Mouse (Mus musculus): ENCODE measurements around the gene 1700013F07Rik.
"Not testable (repeated sequence)": the region's sequence is repeated elsewhere in the genome, so short reads cannot be mapped to it uniquely, and the experiment has no call there.

The 1700013F07Rik gene

DNA sequence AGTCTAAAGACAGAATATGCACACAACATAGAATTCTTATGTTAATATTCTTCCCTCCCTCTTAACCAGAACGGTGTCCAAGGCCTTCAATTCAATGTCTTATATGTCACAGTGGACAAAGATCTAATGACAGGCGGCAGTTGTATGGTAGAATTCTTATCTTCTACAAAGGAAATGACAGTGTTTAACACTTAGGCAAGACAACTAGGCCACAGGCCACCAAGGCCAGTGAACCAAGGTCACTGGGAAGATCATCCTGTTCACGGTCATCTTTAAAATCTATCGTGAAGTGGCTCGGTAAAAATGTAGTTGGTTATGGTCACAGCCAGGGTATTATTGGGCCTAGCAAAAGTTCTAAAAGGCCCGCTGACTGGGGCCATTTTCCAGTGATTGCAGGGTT, at the start of gene 1700013F07Rik:
Gene 1700013F07Rik, plus strand, starts transcription at position 200 of the 400 bp plus-strand sequence.
- ATAC-seq (ENCODE audit: low TSS enrichment) = no peak

DNA sequence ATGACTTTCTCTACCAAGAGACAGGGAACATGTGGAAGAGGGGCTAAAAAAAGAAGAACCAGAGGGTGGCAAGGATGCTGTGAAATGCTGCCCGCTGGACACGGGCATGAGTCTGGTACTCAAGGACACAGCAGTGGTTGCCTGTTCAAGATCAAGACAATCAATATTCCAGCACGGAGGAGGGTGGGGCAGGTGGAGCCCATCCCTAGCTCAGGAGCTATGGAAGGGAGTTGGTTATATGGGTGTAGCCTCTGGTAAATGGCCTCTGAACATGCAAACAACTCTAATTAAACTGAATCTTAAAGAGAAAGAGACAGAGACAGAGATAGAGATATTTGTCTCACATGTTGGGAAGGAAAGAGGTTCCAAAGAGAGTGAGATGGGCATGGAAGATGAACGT, 49.2 kb upstream of the 1700013F07Rik start:
- ATAC-seq (ENCODE audit: low TSS enrichment) = no peak

DNA sequence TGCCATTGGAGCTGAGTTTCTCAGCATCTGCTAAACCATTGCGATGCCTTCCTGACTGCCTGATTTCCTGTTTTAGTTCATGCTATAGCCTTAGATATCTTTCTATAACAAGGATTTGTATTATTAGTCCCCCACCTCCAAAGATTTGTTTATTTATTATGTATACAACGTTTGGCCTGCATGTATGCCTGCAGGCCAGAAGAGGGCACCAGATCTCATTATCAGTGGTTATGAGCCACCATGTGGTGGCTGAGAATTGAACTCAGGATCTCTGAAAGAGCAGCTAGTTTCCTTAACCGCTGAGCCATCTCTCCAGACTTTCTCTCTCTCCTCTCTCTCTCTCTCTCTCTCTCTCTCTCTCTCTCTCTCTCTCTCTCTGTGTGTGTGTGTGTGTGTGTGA, 44.0 kb upstream of the 1700013F07Rik start:
- ATAC-seq (ENCODE audit: low TSS enrichment) = no peak

DNA sequence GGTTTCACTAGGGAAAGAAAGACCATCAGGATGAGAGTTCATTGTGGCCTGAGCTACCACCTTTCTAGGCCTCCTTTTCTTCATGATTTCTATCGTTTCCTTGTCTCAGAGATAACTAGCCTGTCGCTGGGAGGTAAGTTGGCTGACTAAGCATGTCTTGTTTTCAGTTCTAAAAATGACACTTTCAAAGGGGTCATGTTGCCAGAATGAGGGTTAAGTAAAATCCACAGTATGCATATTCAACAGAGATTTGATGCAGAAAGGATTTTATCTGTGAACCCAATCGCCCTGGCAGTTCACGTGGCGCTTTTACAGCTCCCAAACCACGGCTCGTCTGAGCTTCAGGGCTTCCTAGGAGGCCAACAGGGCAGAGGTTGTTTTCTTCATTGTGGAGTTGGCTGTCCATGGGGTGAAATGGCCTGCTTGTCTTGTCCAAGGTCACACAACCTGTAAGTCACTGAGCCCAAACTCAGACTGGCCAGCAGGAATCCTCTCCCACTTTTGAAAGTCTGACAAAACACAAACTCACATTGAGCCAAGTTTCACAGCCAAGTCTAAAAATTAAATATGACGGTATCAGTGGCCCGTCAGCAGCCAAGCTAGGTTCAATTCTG, 39.0 kb upstream of the 1700013F07Rik start:
- no peak for ATAC-seq (ENCODE audit: low TSS enrichment)

DNA sequence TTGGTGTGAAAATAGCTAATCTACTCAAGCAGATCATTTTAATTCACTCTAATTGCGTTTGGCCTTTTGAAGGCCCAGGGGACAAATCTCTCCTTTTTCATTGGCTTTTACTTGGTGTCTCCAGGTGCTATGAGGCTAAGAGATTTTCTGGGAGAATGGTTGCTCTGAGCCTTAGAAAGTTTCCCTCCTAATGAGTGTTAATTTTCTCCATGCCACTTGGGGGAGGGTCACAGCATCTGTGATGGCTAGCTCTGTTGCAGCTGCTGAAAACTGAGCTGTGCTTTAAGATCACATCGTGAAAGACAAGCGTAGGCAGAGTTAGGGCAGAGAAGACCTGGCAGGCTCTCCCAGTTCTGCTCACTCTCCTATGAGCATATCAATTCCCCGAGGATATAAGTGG, 38.5 kb upstream of the 1700013F07Rik start:
- peak; percentile 51 for ATAC-seq (ENCODE audit: low TSS enrichment)

DNA sequence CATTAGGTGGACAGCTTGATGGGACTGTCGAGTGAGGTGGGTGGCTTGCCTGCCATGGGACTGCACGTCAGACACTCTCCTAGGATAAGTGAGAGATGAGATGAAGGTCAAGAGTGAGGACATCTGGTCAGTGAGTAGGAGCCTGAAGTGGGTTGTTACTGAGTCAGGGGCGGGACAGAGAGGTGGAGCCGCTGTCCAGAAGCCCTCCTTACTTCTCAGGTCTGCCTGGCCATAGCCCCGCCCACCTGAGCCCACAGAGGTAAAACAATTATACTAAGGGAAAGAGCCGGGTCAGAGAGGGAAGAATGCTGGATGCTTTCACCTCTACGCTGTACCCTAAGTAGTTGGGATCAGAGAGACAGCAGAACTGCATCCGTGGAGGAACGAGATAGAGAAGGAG, 36.3 kb upstream of the 1700013F07Rik start:
- no peak for ATAC-seq (ENCODE audit: low TSS enrichment)

DNA sequence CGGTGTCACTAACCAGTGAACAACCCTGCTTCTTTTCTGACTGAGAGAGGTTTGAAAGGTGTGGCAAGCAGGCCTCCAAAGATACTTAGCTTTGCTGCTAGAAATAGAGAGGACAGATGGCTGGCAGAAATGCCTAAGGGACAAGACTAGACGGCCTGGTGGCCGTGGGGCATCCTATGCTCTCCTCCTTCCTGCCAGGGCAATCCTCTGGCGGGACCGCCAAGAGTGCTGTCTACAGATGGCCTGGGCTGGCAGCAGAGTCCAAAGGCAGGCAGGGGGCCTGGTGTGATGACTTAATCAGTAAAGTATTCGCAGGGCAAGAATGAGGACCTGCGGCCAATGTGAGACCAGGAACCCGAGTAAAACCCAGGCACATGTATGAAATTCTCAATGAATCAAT, 34.1 kb upstream of the 1700013F07Rik start:
- ATAC-seq (ENCODE audit: low TSS enrichment) = no peak

DNA sequence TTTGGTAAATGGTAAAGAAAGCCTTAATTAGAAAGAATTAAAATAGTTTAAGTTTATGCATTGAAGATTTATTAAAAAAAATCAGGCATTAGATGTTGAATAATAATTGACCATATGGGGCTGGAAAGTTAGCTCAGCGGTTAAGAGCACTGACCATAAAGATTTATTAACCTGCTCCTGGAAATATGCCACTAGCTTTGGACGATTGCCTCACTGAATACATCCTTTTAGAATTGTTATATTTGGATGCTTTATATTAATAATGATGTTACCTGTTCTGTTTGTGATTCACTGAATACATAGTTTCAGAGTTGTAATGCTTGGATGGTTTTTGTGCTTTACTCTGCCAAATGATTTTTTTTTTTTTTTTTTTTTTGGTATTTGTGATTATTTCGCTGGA, 32.5 kb upstream of the 1700013F07Rik start:
- not testable (repeated sequence) for ATAC-seq (ENCODE audit: low TSS enrichment)

DNA sequence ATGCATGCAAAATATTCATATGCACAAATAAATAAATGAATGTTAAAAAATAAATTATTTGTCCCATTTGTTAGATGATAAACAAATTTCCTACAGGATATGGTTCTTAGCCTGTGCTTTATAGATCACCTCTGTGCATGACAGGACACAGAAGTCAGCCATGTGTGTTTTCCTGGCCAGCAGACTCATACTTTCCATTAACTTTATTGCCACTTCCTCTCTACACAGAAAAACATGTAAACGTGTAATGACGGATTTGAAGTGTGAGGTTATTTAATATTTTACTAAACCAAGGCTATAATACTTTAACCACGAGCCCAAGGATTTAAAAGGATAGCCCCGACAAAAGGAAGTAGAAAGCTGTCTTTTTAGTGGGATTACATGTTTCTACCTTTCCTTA, 30.0 kb upstream of the 1700013F07Rik start:
- ATAC-seq (ENCODE audit: low TSS enrichment) = no peak

DNA sequence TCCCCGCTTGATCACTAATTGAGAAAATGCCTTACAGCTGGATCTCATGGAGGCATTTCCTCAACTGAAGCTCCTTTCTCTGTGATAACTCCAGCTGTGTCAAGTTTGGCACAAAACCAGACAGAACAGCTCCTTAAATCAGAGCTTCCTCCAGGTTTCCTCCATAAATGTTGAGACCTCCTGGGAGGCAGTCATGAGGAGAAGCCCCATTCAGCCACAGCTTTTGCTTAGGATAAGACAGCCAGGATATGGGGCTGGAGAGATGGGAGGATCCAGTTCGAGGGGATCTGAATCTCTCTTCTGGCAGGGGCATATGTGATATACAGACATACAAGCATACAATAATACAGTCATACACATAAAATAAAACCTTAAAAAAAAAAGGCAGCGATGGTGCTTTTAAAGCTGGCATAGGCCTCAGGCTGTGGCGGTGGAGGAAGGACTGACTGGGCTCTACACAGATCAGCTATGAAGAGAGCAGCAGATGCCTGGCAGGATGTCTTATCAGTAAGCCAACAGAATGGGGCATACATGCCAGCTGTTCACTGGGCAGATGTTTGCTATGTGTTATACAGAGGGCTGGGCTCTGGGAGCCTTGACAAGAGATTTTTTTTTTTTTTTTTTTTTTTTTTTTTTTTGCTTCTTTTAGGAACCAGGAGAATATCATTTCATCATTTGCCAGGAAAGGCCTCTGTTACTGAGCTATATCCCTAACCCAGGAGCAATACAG, 25.0 kb upstream of the 1700013F07Rik start:
- ATAC-seq (ENCODE audit: low TSS enrichment) = no peak

DNA sequence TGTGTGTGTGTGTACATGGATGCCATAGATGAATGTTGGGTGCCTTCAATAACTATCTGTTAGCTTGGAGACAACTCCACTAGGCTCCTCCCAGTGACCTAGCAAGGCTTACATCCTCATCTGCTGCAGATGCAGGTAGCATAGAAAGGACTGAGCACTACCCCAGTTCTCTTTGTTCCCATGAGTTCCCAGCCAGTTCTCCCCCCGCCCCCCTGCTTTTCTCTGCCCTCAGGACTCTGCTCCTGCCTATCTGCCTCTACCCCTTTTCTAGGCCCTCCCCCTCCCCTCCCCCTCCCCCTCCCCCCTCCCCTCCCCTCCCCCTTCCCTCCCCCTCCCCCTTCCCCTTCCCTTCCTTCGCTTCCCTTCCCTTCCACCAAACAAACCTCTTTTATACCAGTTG, 23.8 kb upstream of the 1700013F07Rik start:
- no peak for ATAC-seq (ENCODE audit: low TSS enrichment)

DNA sequence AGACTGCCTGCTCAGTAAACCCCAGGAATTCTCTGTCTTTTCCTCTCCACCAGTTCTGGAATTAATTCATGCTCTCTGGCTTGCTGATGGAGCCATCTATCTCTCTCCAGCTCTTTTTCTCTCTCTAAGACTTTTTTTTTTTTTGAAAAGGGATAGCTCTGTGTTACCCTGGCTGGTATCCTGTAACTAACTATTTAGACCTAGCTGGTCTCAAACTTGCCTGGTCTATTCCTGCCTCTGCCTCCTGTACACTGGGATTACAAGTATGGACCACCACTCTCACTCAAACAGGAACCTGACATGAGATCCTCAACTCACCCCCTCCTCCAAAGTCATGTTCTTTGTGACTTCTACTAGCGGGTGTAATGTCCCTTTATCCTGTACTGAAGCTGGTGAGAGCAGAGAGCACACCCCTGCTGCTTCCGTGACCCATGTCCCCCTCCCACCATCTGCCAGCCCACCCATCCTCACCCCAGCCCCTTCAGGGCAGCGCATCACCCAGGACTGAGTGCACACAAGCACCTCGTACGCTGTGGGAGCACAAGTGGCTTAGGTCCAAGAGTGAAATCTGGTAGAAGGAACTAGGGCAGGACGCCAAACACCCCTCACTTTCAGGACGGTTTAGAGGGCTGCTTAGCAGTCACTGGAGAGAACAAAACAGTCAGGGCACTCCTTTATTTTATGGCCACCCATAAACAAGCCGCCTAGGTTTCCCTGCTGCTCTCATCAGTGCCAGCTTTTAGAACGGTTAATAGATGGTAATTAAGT, 23.1 kb upstream of the 1700013F07Rik start:
- ATAC-seq (ENCODE audit: low TSS enrichment) = 0 out of 2 replicates have a peak, but pooled peaks have one; percentile 11

DNA sequence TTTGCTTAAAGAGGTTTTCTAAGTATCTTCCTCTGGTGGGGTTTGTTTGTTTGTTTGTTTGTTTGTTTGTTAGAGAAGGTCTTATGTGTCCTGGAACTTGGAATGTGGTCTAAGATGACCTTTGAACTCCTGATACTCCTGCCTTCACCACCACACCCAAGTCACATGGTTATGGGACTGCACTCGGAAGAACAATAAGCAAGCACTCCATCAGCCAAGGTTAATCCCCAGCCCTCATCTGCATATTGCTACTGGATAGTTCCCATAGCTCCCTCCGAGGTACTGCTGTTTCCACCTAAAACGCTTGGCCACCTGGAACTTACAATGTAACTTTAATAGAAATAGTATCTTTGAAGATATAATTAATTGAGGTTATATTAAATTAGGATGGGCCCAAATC, 20.5 kb upstream of the 1700013F07Rik start:
- ATAC-seq (ENCODE audit: low TSS enrichment) = no peak

DNA sequence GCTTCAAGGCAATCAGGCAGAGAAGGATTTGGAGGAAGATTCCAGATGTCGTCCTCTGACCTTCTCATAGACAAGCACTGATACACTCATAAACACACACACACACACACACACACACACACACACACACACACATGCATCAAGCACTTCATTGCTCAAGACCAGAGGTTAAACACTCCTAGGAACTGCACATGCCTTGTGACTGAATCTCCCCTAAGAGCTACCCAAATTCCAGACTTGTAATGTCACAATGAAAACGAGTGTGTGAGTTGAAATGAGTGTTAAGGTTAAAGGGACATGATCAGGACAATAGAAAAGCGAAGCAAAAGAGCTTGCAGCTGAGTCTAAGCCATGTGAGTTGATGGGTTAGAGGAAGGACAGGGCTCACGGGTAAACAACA, 15.7 kb upstream of the 1700013F07Rik start:
- no peak; the same call in 1 of the 2 replicates for ATAC-seq (ENCODE audit: low TSS enrichment)

DNA sequence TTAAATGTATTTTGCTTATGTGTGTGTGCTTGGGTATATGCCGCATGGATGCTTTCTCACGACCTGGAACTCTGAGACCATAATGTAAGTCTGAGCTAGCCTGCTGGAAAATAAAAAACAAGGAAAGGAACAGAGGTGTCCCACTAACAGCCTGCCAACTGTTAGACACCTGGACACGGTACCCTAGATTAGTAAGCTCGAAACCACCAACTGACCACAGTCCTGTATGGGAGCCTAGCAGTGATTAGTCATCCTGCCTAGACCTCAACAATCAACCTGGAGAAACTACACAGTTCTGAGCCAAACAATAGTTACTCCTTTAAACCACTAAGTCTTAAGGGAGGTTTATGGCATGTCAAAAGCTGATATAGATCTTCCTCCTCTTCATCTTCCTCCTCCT, 10.5 kb upstream of the 1700013F07Rik start:
- no peak for ATAC-seq (ENCODE audit: low TSS enrichment)

DNA sequence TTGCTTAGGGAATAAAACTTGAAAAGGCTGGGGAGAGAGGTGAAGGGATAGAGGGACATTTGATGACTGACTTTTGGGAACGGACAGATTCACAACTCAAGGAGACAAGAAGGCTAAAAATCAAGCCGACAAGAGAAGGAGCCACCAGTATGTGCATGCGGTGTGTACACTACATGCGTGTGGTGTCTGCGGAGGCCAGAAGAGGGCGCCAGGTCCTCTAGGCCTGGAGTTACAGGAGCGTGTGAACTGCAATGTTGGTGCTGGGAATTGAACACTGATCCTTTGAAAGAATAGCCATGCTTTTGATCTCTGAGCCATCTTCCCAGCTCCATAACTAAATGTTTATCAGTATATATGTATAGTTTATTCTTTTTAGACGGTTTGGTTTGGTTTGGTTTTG, 5.5 kb upstream of the 1700013F07Rik start:
- no peak for ATAC-seq (ENCODE audit: low TSS enrichment)

DNA sequence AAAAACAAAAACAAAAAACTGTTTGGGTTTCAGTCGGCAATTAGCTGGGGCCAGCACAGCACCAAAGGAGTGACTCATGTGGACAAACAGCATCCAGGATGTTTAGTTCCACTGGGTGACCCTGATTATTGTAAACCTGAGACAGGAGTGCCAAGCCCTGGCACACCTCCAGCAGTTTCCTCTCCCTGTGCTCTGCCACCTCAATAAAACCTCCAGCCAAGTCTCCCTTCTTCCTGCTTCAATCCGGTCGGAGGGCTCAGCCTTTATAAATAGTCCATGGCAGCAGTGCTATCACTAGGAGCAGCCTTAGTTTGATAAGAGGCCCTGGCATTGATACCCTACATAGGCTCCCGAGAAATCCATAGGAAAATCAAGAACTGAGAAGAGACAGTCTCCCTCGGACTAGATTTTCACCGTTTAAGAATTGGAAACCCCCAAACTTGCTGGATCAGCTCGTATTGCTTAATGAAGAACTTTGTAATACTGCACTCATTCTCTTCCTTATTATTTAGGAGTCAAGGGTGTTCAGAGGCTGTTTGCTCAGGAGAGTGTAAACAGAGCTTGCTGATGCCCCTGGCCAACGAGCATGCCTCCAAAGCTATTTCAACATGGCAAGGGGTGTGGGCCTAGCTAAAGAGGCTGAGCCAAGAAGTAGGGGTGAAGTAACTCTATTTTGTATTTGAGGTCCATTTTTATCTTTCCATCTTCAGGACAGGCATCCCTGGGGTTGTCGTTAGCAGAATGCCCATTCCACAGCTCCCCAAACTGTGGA, 650 bp upstream of the 1700013F07Rik start:
- ATAC-seq (ENCODE audit: low TSS enrichment) = no peak

DNA sequence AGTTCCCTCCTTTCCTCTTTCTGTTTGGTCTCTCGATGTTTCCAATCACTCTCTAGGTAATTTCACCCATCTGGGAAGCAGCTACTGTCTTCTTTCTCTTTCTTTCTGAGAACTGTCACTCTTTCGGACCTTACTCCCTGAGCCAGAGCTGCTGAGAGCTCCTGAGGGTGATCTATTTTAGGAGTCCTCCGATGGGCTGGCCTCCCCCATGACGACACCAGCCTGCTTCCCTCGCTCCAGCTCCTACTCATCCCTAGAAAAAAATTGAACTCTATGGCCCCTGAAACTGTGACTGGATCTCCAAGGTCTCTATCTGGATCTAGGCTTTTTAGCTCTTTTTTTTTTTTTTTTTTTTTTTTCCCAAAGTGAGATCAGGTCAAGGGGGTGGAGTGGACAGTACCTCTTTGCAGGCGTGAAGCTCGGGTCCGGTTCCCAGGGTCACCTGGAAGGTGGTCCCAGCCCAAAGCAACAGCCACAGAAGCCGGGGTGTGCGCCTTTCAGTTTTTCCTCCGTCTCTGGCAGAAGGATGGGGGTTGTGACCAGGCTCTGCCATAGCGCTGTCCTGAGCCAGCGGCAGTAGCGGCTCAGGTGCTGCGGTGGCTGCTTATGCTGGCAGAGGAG, 2.1 kb downstream of the 1700013F07Rik start:
- peak; percentile 22 for ATAC-seq (ENCODE audit: low TSS enrichment)

DNA sequence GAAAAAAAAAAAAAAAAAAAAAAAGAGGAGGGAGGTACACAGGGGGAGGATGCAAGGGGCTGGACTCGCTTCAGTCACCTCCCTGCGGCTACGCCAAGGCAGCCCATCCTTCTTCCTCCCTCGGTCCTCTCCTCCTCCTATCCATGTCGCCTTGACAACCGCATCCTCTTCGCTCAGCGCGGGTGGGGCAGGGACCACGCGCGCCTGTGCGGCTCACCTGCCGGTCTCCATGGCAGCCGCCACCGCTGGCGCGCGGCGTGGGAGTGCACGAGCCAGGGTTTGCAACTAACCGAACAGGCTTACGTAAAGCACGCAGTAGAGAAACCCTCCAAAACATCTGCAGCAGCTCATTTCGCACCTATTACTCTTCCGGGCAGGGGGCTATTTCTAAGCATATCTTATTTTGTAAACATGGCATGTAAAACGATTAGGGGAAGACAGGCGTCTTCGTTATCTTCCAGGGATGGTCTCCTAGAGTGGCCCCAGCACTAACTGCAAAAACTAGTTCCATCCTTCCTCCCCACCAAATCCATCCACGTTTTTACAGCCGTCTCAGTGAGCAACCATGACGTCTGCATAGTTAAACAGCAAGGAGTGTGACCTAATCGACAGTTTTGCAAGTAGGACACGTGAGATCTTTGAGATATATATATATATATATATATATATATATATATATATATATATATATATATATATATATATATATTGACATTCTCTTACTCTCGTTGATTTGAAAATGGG, 2.7 kb downstream of the 1700013F07Rik start, which contains the start of gene 5330417C22Rik:
Gene 5330417C22Rik, minus strand, starts transcription at position 20 of the 744 bp plus-strand sequence.
- peak; percentile 92 for ATAC-seq (ENCODE audit: low TSS enrichment)

DNA sequence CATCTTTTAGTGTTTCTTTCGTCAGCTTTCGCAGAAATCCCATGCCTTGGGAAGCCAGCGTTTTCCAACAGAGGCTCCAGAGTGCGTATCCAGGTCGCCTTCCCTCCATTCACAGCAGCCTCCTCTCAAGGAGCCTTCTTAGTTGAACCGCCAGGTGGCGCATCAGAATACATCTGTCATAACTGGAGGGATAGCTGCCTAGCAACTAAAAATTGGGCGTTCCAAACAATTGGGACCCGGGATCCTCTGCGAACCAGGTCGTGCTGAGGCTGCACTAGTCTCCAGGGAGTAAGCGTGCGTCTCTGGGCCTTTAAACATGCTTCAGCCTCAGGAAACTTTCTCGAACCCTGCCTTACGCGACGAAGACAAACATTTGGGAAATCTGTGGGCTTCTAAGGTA, 3.4 kb downstream of the 1700013F07Rik start:
- ATAC-seq (ENCODE audit: low TSS enrichment) = peak; percentile 70

DNA sequence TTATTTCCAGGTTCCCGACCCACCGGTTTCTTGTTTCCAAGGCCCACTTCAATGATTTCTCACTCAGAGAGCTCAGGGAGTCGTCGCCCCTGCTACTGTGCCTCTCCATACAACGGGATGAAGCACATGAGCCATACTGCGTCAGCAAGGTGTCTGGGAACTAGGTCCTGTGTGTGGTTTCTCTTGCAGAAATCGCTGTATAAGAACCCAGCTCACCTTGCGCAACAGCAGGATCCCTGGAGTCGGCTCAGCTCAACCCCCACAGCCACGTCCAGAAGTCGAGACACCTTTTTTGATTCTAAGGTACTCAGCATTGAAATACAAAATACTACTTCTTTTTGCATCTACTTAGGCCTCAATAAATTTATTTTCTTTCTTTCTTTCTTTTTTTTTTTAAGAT, 8.3 kb downstream of the 1700013F07Rik start:
- ATAC-seq (ENCODE audit: low TSS enrichment) = no peak

Data from frontal cortex, adult (tissue).